Mouse (Mus musculus): ENCODE results near the gene Adss.

Gene Adss

GRCm38 (mm10) chr1:177727883-177728525 lies 68.3 kb downstream of the Adss start:
- no peak for DNase-seq

- no peak for DNase-seq
These were observed 69.4 kb downstream of the Adss start for GRCm38 (mm10) chr1:177726870-177727269.

GRCm38 (mm10) chr1:177723786-177724185 lies 72.5 kb downstream of the Adss start:
- DNase-seq: no peak

GRCm38 (mm10) chr1:177719029-177719427 lies 77.3 kb downstream of the Adss start:
- no peak for DNase-seq

GRCm38 (mm10) chr1:177718340-177719028 lies 77.8 kb downstream of the Adss start:
- no peak for DNase-seq

GRCm38 (mm10) chr1:177717057-177717835 lies 79.1 kb downstream of the Adss start:
- no peak for DNase-seq

GRCm38 (mm10) chr1:177716448-177716847 lies 79.9 kb downstream of the Adss start:
- DNase-seq: no peak

- DNase-seq: no peak
These were observed 81.8 kb downstream of the Adss start for GRCm38 (mm10) chr1:177714397-177715012.

GRCm38 (mm10) chr1:177713635-177714396 lies 82.5 kb downstream of the Adss start:
- no peak for DNase-seq
